Mouse (Mus musculus) hindbrain, embryonic 16.5 days (tissue): ENCODE measurements at regions not wholly inside any gene's neighbourhood (a gene's known extent, or its start where the extent isn't known, plus 50 kb on each side); places are given as distances from the start of the nearest gene placed in this dataset.

Source experiments
- ATAC-seq: fragments of 200-750 bp; cut with Nextera tagmentation; 2 replicates; pipeline ENCODE4 v1.8.0; 2017; ENCODE audit warnings: moderate TSS enrichment, moderate library complexity
- H3K27ac ChIP-seq: fragments of 300-500 bp; sonication (generic); 2 replicates; pipeline ENCODE4 v1.5.1; 2014; ENCODE audit warnings: low read depth, mild to moderate bottlenecking, control low read depth, low read length, moderate library complexity
- H3K27me3 ChIP-seq: fragments of 300-500 bp; sonication (generic); replicated peaks from 2 replicates; pipeline ENCODE4 v1.6.1; 2014; ENCODE audit warnings: low read length; ENCODE audit not compliant: control insufficient read depth, insufficient read depth
- H3K36me3 ChIP-seq: fragments of 300-500 bp; sonication (generic); 2 replicates; pipeline ENCODE4 v1.6.1; 2014; ENCODE audit warnings: mild to moderate bottlenecking, low read length, moderate library complexity, mixed read lengths; ENCODE audit not compliant: control insufficient read depth, insufficient read depth
- H3K4me1 ChIP-seq: fragments of 300-500 bp; sonication (generic); 2 replicates; pipeline ENCODE4 v1.6.1; 2014; ENCODE audit warnings: low read depth, low read length; ENCODE audit not compliant: control insufficient read depth, insufficient read depth
- H3K4me2 ChIP-seq: fragments of 300-500 bp; sonication (generic); 2 replicates; pipeline ENCODE4 v1.6.1; 2014; ENCODE audit warnings: mild to moderate bottlenecking, low read length, control low read depth, moderate library complexity
- H3K4me3 ChIP-seq: fragments of 300-500 bp; sonication (generic); 2 replicates; pipeline ENCODE4 v1.5.1; 2014; ENCODE audit warnings: mild to moderate bottlenecking, low read length, control low read depth, moderate library complexity
- H3K9ac ChIP-seq: fragments of 300-500 bp; sonication (generic); 2 replicates; pipeline ENCODE4 v1.6.1; 2014; ENCODE audit warnings: low read depth, mild to moderate bottlenecking, control low read depth, low read length, moderate library complexity
- H3K9me3 ChIP-seq: fragments of 300-500 bp; sonication (generic); 2 replicates; pipeline ENCODE4 v1.6.1; 2014; ENCODE audit warnings: mild to moderate bottlenecking, low read length, moderate library complexity; ENCODE audit not compliant: control insufficient read depth
- WGBS: fragments of 180-500 bp; shearing (Covaris S2); extraction: QIAGEN DNeasy Blood & Tissue Kit; methylation state at CpG from one replicate; pipeline ENCODE4 v1.1.7; 2014; 5-methylcytosine and 5-hydroxymethylcytosine counted together

- Histone ChIP-seq H3K4me2 (no peak overlapping the region), H3K27me3 (no peaks in the 10 kb centered on the region), H3K27ac (no peak overlapping the region), H3K9ac (no peak overlapping the region), H3K4me3 (no peak overlapping the region), H3K9me3 (no peaks in the 10 kb centered on the region), H3K36me3 (no peaks in the 10 kb centered on the region), H3K4me1 (no peaks in the 10 kb centered on the region)
- no peak for ATAC-seq
- WGBS: 79% methylated on average over 3 of the region's 3 CpGs
Measured at GRCm38 (mm10) chr2:8115891-8116290, 606.5 kb upstream of the Celf2 start.

- no peaks in the 10 kb centered on the region for H3K27me3 ChIP-seq
- H3K4me1 ChIP-seq: no peaks in the 10 kb centered on the region
- H3K27ac ChIP-seq: no peak overlapping the region
- H3K4me2 ChIP-seq: no peak overlapping the region
- H3K9ac ChIP-seq: no peak overlapping the region
- no peak overlapping the region for H3K4me3 ChIP-seq
- ATAC-seq: peak; percentile 77
- H3K9me3 ChIP-seq: no peaks in the 10 kb centered on the region
- WGBS: 80% methylated on average over 1 of the region's 1 CpGs
- H3K36me3 ChIP-seq: no peaks in the 10 kb centered on the region
Measured at GRCm38 (mm10) chr2:8112361-8113073, 603.2 kb upstream of the Celf2 start.

- H3K4me2 ChIP-seq: no peak overlapping the region
- no peak overlapping the region for H3K4me3 ChIP-seq
- H3K9me3 ChIP-seq: no peaks in the 10 kb centered on the region
- H3K4me1 ChIP-seq: no peaks in the 10 kb centered on the region
- no peak overlapping the region for H3K27ac ChIP-seq
- H3K36me3 ChIP-seq: no peaks in the 10 kb centered on the region
- peak; percentile 90 for ATAC-seq
- H3K27me3 ChIP-seq: no peaks in the 10 kb centered on the region
- WGBS: 52% methylated on average over 2 of the region's 2 CpGs
- no peak overlapping the region for H3K9ac ChIP-seq
Measured at GRCm38 (mm10) chr2:8094157-8094556, 584.8 kb upstream of the Celf2 start.

- H3K9me3 ChIP-seq: no peaks in the 10 kb centered on the region
- no peak for ATAC-seq
- H3K27me3 ChIP-seq: no peaks in the 10 kb centered on the region
- no peaks in the 10 kb centered on the region for H3K4me1 ChIP-seq
- H3K4me3 ChIP-seq: no peak overlapping the region
- no peak overlapping the region for H3K9ac ChIP-seq
- no peak overlapping the region for H3K27ac ChIP-seq
- 66% methylated on average over 1 of the region's 1 CpGs for WGBS
- H3K4me2 ChIP-seq: no peak overlapping the region
- no peaks in the 10 kb centered on the region for H3K36me3 ChIP-seq
Measured at GRCm38 (mm10) chr2:8067901-8068300, 558.5 kb upstream of the Celf2 start.

GRCm38 (mm10) chr2:8061687-8062086 lies 552.3 kb upstream of the Celf2 start:
- no peak overlapping the region for H3K4me3 ChIP-seq
- H3K4me2 ChIP-seq: no peak overlapping the region
- H3K9ac ChIP-seq: no peak overlapping the region
- H3K4me1 ChIP-seq: no peaks in the 10 kb centered on the region
- WGBS: 62% methylated on average over 1 of the region's 1 CpGs
- no peak for ATAC-seq
- H3K27me3 ChIP-seq: no peaks in the 10 kb centered on the region
- H3K9me3 ChIP-seq: no peaks in the 10 kb centered on the region
- no peak overlapping the region for H3K27ac ChIP-seq
- no peaks in the 10 kb centered on the region for H3K36me3 ChIP-seq

- Histone ChIP-seq H3K4me2 (no peak overlapping the region), H3K27me3 (no peaks in the 10 kb centered on the region), H3K4me1 (no peaks in the 10 kb centered on the region), H3K4me3 (no peak overlapping the region), H3K36me3 (no peaks in the 10 kb centered on the region), H3K27ac (no peak overlapping the region), H3K9ac (no peak overlapping the region), H3K9me3 (no peaks in the 10 kb centered on the region)
- WGBS: 28% methylated on average over 4 of the region's 4 CpGs
- no peak for ATAC-seq
Measured at GRCm38 (mm10) chr2:8029212-8029611, 519.8 kb upstream of the Celf2 start.

GRCm38 (mm10) chr2:8027571-8027970 lies 518.2 kb upstream of the Celf2 start:
- no peaks in the 10 kb centered on the region for H3K36me3 ChIP-seq
- H3K4me2 ChIP-seq: no peak overlapping the region
- no peak overlapping the region for H3K4me3 ChIP-seq
- H3K27ac ChIP-seq: no peak overlapping the region
- no peaks in the 10 kb centered on the region for H3K9me3 ChIP-seq
- H3K4me1 ChIP-seq: no peaks in the 10 kb centered on the region
- no peak overlapping the region for H3K9ac ChIP-seq
- no peaks in the 10 kb centered on the region for H3K27me3 ChIP-seq
- ATAC-seq: no peak

- no peaks in the 10 kb centered on the region for H3K36me3 ChIP-seq
- ATAC-seq: no peak
- H3K4me1 ChIP-seq: no peaks in the 10 kb centered on the region
- H3K27ac ChIP-seq: no peak overlapping the region
- no peaks in the 10 kb centered on the region for H3K27me3 ChIP-seq
- no peak overlapping the region for H3K4me3 ChIP-seq
- H3K4me2 ChIP-seq: no peak overlapping the region
- WGBS: 90% methylated on average over 10 of the region's 10 CpGs
- no peak overlapping the region for H3K9ac ChIP-seq
- no peaks in the 10 kb centered on the region for H3K9me3 ChIP-seq
Measured at GRCm38 (mm10) chr2:8026648-8027047, 517.3 kb upstream of the Celf2 start.

- H3K4me3 ChIP-seq: no peak overlapping the region
- no peaks in the 10 kb centered on the region for H3K9me3 ChIP-seq
- no peaks in the 10 kb centered on the region for H3K27me3 ChIP-seq
- no peak overlapping the region for H3K27ac ChIP-seq
- ATAC-seq: no peak
- no peaks in the 10 kb centered on the region for H3K36me3 ChIP-seq
- 83% methylated on average over 3 of the region's 3 CpGs for WGBS
- H3K9ac ChIP-seq: no peak overlapping the region
- H3K4me2 ChIP-seq: no peak overlapping the region
- H3K4me1 ChIP-seq: no peaks in the 10 kb centered on the region
Measured at GRCm38 (mm10) chr2:8022651-8023050, 513.3 kb upstream of the Celf2 start.

GRCm38 (mm10) chr2:8022043-8022442 lies 512.7 kb upstream of the Celf2 start:
- H3K36me3 ChIP-seq: no peaks in the 10 kb centered on the region
- no peak for ATAC-seq
- H3K27me3 ChIP-seq: no peaks in the 10 kb centered on the region
- no peaks in the 10 kb centered on the region for H3K4me1 ChIP-seq
- no peak overlapping the region for H3K4me3 ChIP-seq
- WGBS: 67% methylated on average over 5 of the region's 5 CpGs
- H3K9ac ChIP-seq: no peak overlapping the region
- no peak overlapping the region for H3K27ac ChIP-seq
- H3K9me3 ChIP-seq: no peaks in the 10 kb centered on the region
- no peak overlapping the region for H3K4me2 ChIP-seq
